Mouse (Mus musculus) CH12.LX (cell line): ENCODE results near the gene E030018B13Rik. TPM values are rescaled to one million over a fixed set of nuclear protein-coding genes. Genes with fewer than 3 reads are reported as not detected.

Experiments
- DNase-seq: peaks from one replicate; pipeline ENCODE4 v3.0.0-alpha.2; 2013; ENCODE audit errors: extremely low read depth
- H3K27ac ChIP-seq: 2 replicates; pipeline ENCODE4 v1.5.1; 2012; ENCODE audit warnings: low read depth, mild to moderate bottlenecking, control low read depth, moderate library complexity; ENCODE audit not compliant: insufficient read depth
- H3K27me3 ChIP-seq: replicated peaks from 2 replicates; pipeline ENCODE3; 2012; ENCODE audit warnings: inconsistent platforms
- H3K36me3 ChIP-seq, 2 experiments: replicated peaks in 1 of 2; 2 replicates each; pipeline versions ENCODE3 to v1.6.1; 2012; ENCODE audit warnings: inconsistent platforms in 1 of 2, low read length in 1 of 2, mild to moderate bottlenecking in 1 of 2, mixed read lengths in 1 of 2, moderate library complexity in 1 of 2; ENCODE audit not compliant: control insufficient read depth in 1 of 2, insufficient read depth in 1 of 2
- H3K4me1 ChIP-seq, 2 experiments: 2 replicates each; pipeline ENCODE4 v1.6.1; 2012; ENCODE audit warnings: inconsistent platforms in 1 of 2, moderate library complexity in 1 of 2; ENCODE audit not compliant: insufficient read depth in 2 of 2, control insufficient read depth in 1 of 2
- H3K4me2 ChIP-seq: 2 replicates; pipeline ENCODE4 v1.6.1; 2012; ENCODE audit warnings: low read depth, mild to moderate bottlenecking, control low read depth; ENCODE audit not compliant: poor library complexity, insufficient read depth, severe bottlenecking
- H3K4me3 ChIP-seq, 3 experiments: fragments of 150-350 bp in 1 of 3; sonication (generic) in 1 of 3; replicated peaks in 1 of 3; 2 replicates each; pipeline versions ENCODE3 to v1.5.1; 2011 to 2012; ENCODE audit warnings: low read depth in 2 of 3, low read length in 2 of 3, mild to moderate bottlenecking in 2 of 3, moderate library complexity in 2 of 3, control low read depth in 1 of 3, improper control_type of control experiment in 1 of 3, inconsistent platforms in 1 of 3, mixed read lengths in 1 of 3; ENCODE audit not compliant: poor library complexity in 1 of 3
- H3K79me2 ChIP-seq: replicated peaks from 2 replicates; pipeline ENCODE4 v1.6.1; 2012; ENCODE audit warnings: mild to moderate bottlenecking, moderate library complexity; ENCODE audit not compliant: control insufficient read depth, poor library complexity, insufficient read depth, severe bottlenecking; ENCODE audit errors: extremely low read depth
- H3K9ac ChIP-seq: 2 replicates; pipeline ENCODE4 v1.6.1; 2012; ENCODE audit warnings: low read depth, mild to moderate bottlenecking, control low read depth, moderate library complexity; ENCODE audit not compliant: insufficient read depth
- H3K9me3 ChIP-seq: replicated peaks from 2 replicates; pipeline ENCODE3; 2012; ENCODE audit warnings: low read length, inconsistent platforms, mixed read lengths
- BHLHE40 ChIP-seq: IDR thresholded peaks from 2 replicates; pipeline ENCODE4 v1.6.1; 2011; ENCODE audit warnings: mild to moderate bottlenecking, low read depth, low read length, improper control_type of control experiment
- CHD2 ChIP-seq: IDR thresholded peaks from 2 replicates; pipeline ENCODE4 v1.6.1; 2011; ENCODE audit warnings: low read length, improper control_type of control experiment
- ETS1 ChIP-seq: conservative IDR thresholded peaks from 2 replicates; pipeline ENCODE4 v1.6.1; 2012; ENCODE audit warnings: low read depth, mild to moderate bottlenecking, inconsistent platforms, low read length, improper control_type of control experiment, moderate library complexity
- IRF4 ChIP-seq: IDR thresholded peaks from 2 replicates; pipeline ENCODE4 v1.6.1; 2014; ENCODE audit warnings: low read depth, mild to moderate bottlenecking, inconsistent platforms, low read length, improper control_type of control experiment
- JUND ChIP-seq: conservative IDR thresholded peaks from 2 replicates; pipeline ENCODE4 v1.6.1; 2011; ENCODE audit warnings: low read depth, low read length, improper control_type of control experiment
- MAX ChIP-seq: IDR thresholded peaks from 2 replicates; pipeline ENCODE4 v1.6.1; 2011; ENCODE audit warnings: low read length, improper control_type of control experiment
- MYC ChIP-seq: IDR thresholded peaks from 2 replicates; pipeline ENCODE4 v1.6.1; 2011; ENCODE audit warnings: low read depth, mild to moderate bottlenecking, improper control_type of control experiment, low read length
- POLR2A ChIP-seq: IDR thresholded peaks from 2 replicates; pipeline ENCODE4 v1.6.1; 2011; ENCODE audit warnings: low read depth, mild to moderate bottlenecking, improper control_type of control experiment, low read length
- POLR2AphosphoS2 ChIP-seq: IDR thresholded peaks from 2 replicates; pipeline ENCODE4 v1.6.1; 2011; ENCODE audit warnings: low read depth, low read length, improper control_type of control experiment
- RCOR1 ChIP-seq: conservative IDR thresholded peaks from 2 replicates; pipeline ENCODE4 v1.6.1; 2012; ENCODE audit warnings: low read depth, mild to moderate bottlenecking, inconsistent platforms, low read length, improper control_type of control experiment
- SIN3A ChIP-seq: IDR thresholded peaks from 2 replicates; pipeline ENCODE4 v1.6.1; 2012; ENCODE audit warnings: low read length, improper control_type of control experiment, inconsistent platforms
- SMC3 ChIP-seq: IDR thresholded peaks from 2 replicates; pipeline ENCODE4 v1.6.1; 2011; ENCODE audit warnings: low read depth, low read length, improper control_type of control experiment
- USF2 ChIP-seq: conservative IDR thresholded peaks from 2 replicates; pipeline ENCODE4 v1.6.1; 2011; ENCODE audit warnings: low read depth, low read length, improper control_type of control experiment
- ZKSCAN1 ChIP-seq: IDR thresholded peaks from 2 replicates; pipeline ENCODE4 v1.6.1; 2012; ENCODE audit warnings: low read depth, inconsistent platforms, low read length, improper control_type of control experiment, borderline replicate concordance
- ZNF384 ChIP-seq: IDR thresholded peaks from 2 replicates; pipeline ENCODE4 v1.6.1; 2012; ENCODE audit warnings: low read depth, low read length, improper control_type of control experiment, inconsistent platforms
- dilution Hi-C: fragments of 300-500 bp; cut with MboI; formaldehyde crosslinking; loops from 2 replicates; pipeline ENCODE4 v1.14.3; 2020; ENCODE audit warnings: low sequenced_read_pairs; ENCODE audit not compliant: extremely low pct_unique_long_range_greater_than_20kb, extremely low pct_ligation_motif_present
- in situ Hi-C: fragments of 300-500 bp; cut with MboI; formaldehyde crosslinking; loops from 3 replicates; pipeline ENCODE4 v1.14.3; 2019; ENCODE audit warnings: low sequenced_read_pairs, low pct_ligation_motif_present, low pct_unique_long_range_greater_than_20kb, mixed read lengths
- polyA plus RNA-seq: library from polyadenylated mRNA; unstranded; fragments of >175 nt; gene quantifications from 2 replicates; pipeline ENCODE4 v1.2.1, GENCODE M21; 2012; ENCODE audit warnings: low read depth; ENCODE audit not compliant: insufficient read length
- total RNA-seq, 2 experiments: library from RNA; depleted of rRNA; stranded (reverse); fragments of 300-350 nt in 1 of 2; fragments of >200 nt in 1 of 2; gene quantifications; 2 replicates each; pipeline ENCODE4 v1.2.3; 2012 to 2014

Gene E030018B13Rik
- total and polyA plus RNA-seq, 3 experiments, result not detected

DNA sequence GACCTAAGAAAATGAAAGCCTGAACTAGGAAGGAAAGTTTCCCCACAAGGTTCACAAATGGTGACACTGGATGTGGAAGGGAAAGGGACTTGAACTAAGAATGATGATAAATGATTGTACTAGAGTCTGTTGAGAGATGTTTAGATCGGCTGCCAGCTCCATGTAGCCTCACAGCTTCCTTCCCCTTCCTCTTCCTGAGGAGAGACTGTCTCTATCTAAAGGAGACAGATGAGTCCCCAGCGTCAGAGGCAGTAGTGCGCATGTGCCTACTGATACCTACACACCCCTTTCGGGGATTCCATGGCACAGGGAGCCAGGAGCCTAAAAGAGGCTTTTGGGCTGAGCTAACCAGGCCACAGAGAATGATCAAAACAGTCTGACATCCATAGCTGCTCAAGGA, 24.8 kb downstream of the E030018B13Rik start:
- no peak overlapping the region for H3K4me3 ChIP-seq
- TF ChIP-seq MYC (no peak), ETS1 (no peak), POLR2AphosphoS2 (no peak), MAX (no peak), USF2 (no peak), SMC3 (no peak), ZNF384 (no peak), BHLHE40 (no peak), CHD2 (no peak), JUND (no peak), RCOR1 (no peak)

DNA sequence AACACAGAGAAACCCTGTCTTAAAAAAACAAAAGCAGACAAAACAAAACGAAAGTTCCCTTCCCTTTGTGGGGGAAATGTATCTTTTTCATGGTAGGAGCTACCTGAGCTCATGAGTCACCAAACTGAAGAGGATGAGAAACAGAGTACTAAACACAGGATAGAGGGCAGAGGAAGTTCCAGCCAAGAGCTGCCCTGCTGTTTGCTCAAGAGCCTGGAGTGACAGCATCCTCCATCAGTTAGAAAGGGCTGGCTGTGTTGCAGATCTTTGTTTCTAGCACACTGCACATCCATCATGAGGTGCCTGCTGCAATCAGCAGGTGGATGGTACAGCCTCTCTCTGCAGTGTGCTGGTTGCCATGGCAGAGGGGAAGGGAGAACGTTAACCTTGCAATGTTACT, 27.3 kb downstream of the E030018B13Rik start:
- Histone ChIP-seq H3K4me3 (no peak overlapping the region), H3K79me2 (no peaks in the 10 kb centered on the region), H3K9me3 (no peaks in the 10 kb centered on the region), H3K4me2 (no peak overlapping the region)
- dilution Hi-C loops, result no loop called here
- in situ Hi-C loops, result loop anchor here (5.0 kb wide), 1 partner anchor 73 kb away; no protein-coding TSS in a partner anchor
- TF ChIP-seq ZKSCAN1 (no peak), MAX (no peak), POLR2A (no peak), SIN3A (no peak), IRF4 (no peak)
- TF ChIP-seq, all 38 proteins: peak for 0
- Histone ChIP-seq H3K4me1 (peaks cover 10 to 15% of the 10 kb centered on the region in 2 experiments), H3K36me3 (no peaks in the 10 kb centered on the region), H3K9ac (no peak overlapping the region), H3K27ac (no peak overlapping the region), H3K27me3 (peaks cover 10% of the 10 kb centered on the region)
- no peak for DNase-seq

More for the DNA sequence above, 24.8 kb downstream of the E030018B13Rik start:
- H3K27me3 ChIP-seq, result peaks cover 10% of the 10 kb centered on the region
- peaks cover 10 to 15% of the 10 kb centered on the region in 2 experiments for H3K4me1 ChIP-seq
- H3K27ac ChIP-seq, result no peak overlapping the region
- no peaks in the 10 kb centered on the region for H3K36me3 ChIP-seq
- in situ Hi-C loops, result loop anchor here (5.0 kb wide), 1 partner anchor 76 kb away; no protein-coding TSS in a partner anchor
- H3K79me2 ChIP-seq, result no peaks in the 10 kb centered on the region
- dilution Hi-C loops, result no loop called here
- H3K9ac ChIP-seq, result no peak overlapping the region
- no peak overlapping the region for H3K4me2 ChIP-seq
- H3K9me3 ChIP-seq, result no peaks in the 10 kb centered on the region
- DNase-seq, result no peak
